Mouse (Mus musculus): Measurements from ENCODE around the gene Oas1h. TPM values are rescaled to one million over a fixed set of nuclear protein-coding genes. Genes with fewer than 3 reads are reported as not detected.
"Not testable (repeated sequence)": the region's sequence is repeated elsewhere in the genome, so short reads cannot be mapped to it uniquely, and the experiment has no call there.

Gene Oas1h
- polyA plus RNA-seq, 1 experiment from 2014 or later, result not detected

DNA sequence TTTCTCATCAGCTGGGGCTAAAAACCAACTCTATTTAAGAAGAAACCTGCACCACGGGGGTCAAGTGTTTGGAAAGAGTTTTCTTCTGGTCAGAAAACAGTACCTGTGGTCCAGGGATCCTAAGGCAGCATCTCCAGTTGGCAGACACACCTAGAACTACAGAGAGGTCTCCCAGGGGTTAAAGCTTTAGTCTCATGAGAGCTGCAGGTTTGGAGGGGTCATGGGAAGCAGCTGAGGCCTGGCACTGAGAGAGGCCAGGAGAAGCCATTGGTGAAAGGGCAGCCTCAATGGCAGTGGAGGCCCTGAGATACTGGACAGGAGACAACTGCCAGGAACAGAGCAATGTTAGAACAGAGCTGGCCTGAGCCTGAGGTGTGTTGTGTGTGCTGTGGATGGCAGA lies 39.4 kb downstream of the Oas1h start:
- WGBS, result 54% methylated on average over 1 of the region's 1 CpGs
- no peak overlapping the region for H3K9ac ChIP-seq (replicated peaks; ENCODE audit: low read depth, low read length)

DNA sequence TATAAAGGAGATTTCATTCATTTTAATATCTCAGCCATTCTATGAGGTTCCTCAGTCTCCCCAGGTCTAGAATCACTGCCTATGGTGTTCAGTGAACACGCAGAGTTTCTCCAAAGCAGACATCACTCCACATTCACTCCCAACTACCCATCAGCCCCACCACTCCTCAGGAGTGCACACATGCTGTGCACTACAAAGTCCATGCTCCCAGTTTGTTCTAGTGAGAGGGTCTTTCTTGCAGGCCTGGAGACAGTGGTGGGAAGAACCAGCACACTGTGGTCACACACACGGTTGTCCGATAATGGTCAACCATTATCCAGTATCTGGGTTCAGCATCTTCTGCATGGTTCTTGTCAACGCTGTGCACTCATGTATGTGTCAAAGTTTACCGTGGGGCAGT lies 40.8 kb downstream of the Oas1h start:
- Histone ChIP-seq H3K4me3 (ENCODE audit: low read depth, low read length) (no peak overlapping the region), H3K36me3 (ENCODE audit: control insufficient read depth, insufficient read depth, low read length) (no peaks in the 10 kb centered on the region), H3K4me1 (ENCODE audit: control insufficient read depth, insufficient read depth, low read length) (no peaks in the 10 kb centered on the region), H3K9ac (replicated peaks; ENCODE audit: low read depth, low read length) (no peak overlapping the region), H3K27me3 (ENCODE audit: control insufficient read depth, insufficient read depth, low read length) (no peaks in the 10 kb centered on the region), H3K27ac (ENCODE audit: low read length) (no peak overlapping the region), H3K4me2 (replicated peaks; ENCODE audit: low read depth, low read length) (no peak overlapping the region), H3K9me3 (ENCODE audit: control insufficient read depth, low read depth, low read length) (no peaks in the 10 kb centered on the region)
- 92% methylated on average over 5 of the region's 5 CpGs for WGBS
- ATAC-seq (ENCODE audit: insufficient number of reproducible peaks, insufficient read depth, low FRiP score, low read depth), result no peak

More for the DNA sequence above, 39.4 kb downstream of the Oas1h start:
- H3K27ac ChIP-seq (ENCODE audit: low read length), result no peak overlapping the region
- no peak for ATAC-seq (ENCODE audit: insufficient number of reproducible peaks, insufficient read depth, low FRiP score, low read depth)
- H3K4me1 ChIP-seq (ENCODE audit: control insufficient read depth, insufficient read depth, low read length), result no peaks in the 10 kb centered on the region
- no peaks in the 10 kb centered on the region for H3K27me3 ChIP-seq (ENCODE audit: control insufficient read depth, insufficient read depth, low read length)
- no peaks in the 10 kb centered on the region for H3K36me3 ChIP-seq (ENCODE audit: control insufficient read depth, insufficient read depth, low read length)
- no peak overlapping the region for H3K4me2 ChIP-seq (replicated peaks; ENCODE audit: low read depth, low read length)
- no peaks in the 10 kb centered on the region for H3K9me3 ChIP-seq (ENCODE audit: control insufficient read depth, low read depth, low read length)
- H3K4me3 ChIP-seq (ENCODE audit: low read depth, low read length), result no peak overlapping the region

DNA sequence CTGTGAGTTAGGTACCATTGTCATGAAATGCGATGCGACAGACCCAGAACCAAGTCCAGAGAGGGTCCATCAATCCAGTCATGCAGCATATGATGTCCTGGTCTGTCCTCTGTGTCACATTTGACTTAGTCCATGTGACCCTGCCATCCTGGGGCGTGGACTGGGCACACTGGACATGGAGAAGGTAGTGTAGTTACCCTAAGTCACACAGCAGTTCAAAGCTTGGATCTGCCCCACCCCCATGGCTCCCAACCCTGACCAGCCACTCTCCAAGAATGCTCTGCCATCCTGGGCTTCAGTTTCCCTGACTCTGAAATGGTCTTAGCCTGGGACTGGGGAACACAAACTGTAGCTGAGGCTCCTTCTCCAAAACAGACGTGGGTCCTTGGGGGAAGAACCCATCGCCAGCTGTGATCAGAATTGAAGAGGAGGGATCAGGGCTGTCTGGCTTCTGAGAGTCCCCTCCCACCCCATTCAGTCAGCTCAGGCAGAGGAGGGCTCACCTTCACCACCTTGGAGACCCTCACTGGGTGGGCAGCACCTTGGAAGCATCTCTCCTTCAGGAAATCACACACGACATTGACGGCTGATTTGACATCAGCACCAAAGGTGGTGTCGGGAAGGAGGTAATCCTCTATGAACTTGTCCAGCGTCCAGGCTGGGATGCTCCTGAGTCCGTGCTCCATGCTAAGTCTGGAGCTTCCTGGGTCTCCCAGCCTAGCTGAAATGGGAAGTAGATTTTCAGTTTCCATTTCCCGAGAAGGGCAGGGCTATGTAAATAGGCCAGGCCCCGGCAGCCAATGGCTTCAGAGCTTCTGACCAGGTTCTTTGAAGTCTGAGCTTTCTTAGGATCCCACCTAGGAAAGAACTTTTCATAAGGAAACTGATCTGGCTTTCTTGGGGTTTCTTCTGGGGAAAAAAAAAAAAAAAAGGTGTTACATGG lies 45.8 kb downstream of the Oas1h start, which contains the start of gene Oas1a:
TSS of gene Oas1a (minus strand) at position 731 of the 943 bp plus-strand sequence.
- H3K4me1 ChIP-seq (ENCODE audit: control insufficient read depth, insufficient read depth, low read length); H3K36me3 ChIP-seq (ENCODE audit: control insufficient read depth, insufficient read depth, low read length); H3K27ac ChIP-seq (ENCODE audit: low read length); H3K4me2 ChIP-seq (replicated peaks; ENCODE audit: low read depth, low read length); ATAC-seq (ENCODE audit: insufficient number of reproducible peaks, insufficient read depth, low FRiP score, low read depth); H3K27me3 ChIP-seq (ENCODE audit: control insufficient read depth, insufficient read depth, low read length); H3K9ac ChIP-seq (replicated peaks; ENCODE audit: low read depth, low read length); H3K9me3 ChIP-seq (ENCODE audit: control insufficient read depth, low read depth, low read length); H3K4me3 ChIP-seq (ENCODE audit: low read depth, low read length): not testable (repeated sequence)
- 36% methylated on average over 8 of the region's 12 CpGs for WGBS

DNA sequence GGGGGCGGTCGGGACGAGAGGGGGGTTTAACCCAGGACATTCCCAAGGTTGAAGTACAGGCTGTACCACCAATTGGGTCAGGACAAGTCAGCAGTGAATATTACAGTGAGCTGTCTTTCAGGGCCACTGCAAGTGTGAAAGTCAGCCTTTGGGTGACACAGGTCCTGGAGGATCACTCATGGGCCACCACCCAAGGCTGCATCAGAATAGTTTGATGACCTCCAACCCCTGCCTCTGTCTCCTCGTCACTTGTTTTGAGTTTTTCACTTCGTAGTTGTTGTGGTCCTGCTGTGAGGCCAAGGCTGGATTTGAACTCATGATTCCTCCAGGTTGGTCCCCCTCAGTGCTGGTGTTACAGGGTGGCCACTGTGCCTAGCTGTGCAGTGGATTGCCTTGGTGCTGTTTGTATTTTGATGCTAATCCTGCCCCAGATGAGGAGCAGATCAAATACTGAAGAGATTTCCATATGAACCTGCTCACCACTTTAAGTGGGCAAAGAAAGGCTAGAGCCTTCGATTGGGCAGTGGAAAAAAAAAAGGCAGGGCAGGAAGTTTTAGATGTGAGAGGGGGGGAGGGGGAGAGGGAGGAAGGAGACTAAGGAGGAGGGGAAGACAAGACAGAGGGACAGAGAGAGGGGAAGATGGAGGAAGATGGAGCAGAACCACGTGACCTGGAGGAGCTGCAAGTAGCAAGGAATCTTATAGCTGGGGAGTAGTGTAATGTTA lies 47.1 kb downstream of the Oas1h start:
- ATAC-seq (ENCODE audit: insufficient number of reproducible peaks, insufficient read depth, low FRiP score, low read depth), result no peak
- H3K9me3 ChIP-seq (ENCODE audit: control insufficient read depth, low read depth, low read length), result no peaks in the 10 kb centered on the region
- WGBS, result 51% methylated on average over 7 of the region's 7 CpGs

DNA sequence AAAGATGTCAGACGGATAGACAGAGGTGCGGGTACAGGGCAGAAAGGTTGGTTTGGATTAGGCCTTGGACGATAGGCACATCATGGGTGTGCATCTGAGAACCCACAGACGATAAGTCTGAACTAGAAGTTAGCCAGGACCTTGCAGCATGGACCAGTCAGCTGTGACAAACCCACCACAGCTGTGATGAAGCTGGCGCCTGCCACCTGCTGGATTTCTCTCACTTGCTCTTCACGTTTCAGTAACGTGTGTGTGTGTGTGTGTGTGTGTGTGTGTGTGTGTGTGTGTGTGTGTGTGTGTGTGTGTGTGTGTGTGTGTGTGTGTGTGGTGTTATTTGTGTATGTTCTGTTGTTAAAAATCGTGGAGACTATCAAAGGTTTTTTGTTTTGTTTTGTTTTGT lies 53.0 kb downstream of the Oas1h start, which contains the start of gene Oas1d:
TSS of gene Oas1d (plus strand) at position 333 of the 400 bp plus-strand sequence.
- not testable (repeated sequence) for H3K4me2 ChIP-seq (replicated peaks; ENCODE audit: low read depth, low read length); H3K9me3 ChIP-seq (ENCODE audit: control insufficient read depth, low read depth, low read length); H3K9ac ChIP-seq (replicated peaks; ENCODE audit: low read depth, low read length); ATAC-seq (ENCODE audit: insufficient number of reproducible peaks, insufficient read depth, low FRiP score, low read depth); H3K4me3 ChIP-seq (ENCODE audit: low read depth, low read length); H3K27me3 ChIP-seq (ENCODE audit: control insufficient read depth, insufficient read depth, low read length); H3K36me3 ChIP-seq (ENCODE audit: control insufficient read depth, insufficient read depth, low read length); H3K4me1 ChIP-seq (ENCODE audit: control insufficient read depth, insufficient read depth, low read length); H3K27ac ChIP-seq (ENCODE audit: low read length)
- 44% methylated on average over 8 of the region's 8 CpGs for WGBS

More for the DNA sequence above, 47.1 kb downstream of the Oas1h start:
- Histone ChIP-seq H3K27ac (ENCODE audit: low read length) (no peak overlapping the region), H3K4me3 (ENCODE audit: low read depth, low read length) (no peak overlapping the region), H3K27me3 (ENCODE audit: control insufficient read depth, insufficient read depth, low read length) (no peaks in the 10 kb centered on the region), H3K4me1 (ENCODE audit: control insufficient read depth, insufficient read depth, low read length) (no peaks in the 10 kb centered on the region), H3K9ac (replicated peaks; ENCODE audit: low read depth, low read length) (no peak overlapping the region), H3K4me2 (replicated peaks; ENCODE audit: low read depth, low read length) (no peak overlapping the region), H3K36me3 (ENCODE audit: control insufficient read depth, insufficient read depth, low read length) (no peaks in the 10 kb centered on the region)

DNA sequence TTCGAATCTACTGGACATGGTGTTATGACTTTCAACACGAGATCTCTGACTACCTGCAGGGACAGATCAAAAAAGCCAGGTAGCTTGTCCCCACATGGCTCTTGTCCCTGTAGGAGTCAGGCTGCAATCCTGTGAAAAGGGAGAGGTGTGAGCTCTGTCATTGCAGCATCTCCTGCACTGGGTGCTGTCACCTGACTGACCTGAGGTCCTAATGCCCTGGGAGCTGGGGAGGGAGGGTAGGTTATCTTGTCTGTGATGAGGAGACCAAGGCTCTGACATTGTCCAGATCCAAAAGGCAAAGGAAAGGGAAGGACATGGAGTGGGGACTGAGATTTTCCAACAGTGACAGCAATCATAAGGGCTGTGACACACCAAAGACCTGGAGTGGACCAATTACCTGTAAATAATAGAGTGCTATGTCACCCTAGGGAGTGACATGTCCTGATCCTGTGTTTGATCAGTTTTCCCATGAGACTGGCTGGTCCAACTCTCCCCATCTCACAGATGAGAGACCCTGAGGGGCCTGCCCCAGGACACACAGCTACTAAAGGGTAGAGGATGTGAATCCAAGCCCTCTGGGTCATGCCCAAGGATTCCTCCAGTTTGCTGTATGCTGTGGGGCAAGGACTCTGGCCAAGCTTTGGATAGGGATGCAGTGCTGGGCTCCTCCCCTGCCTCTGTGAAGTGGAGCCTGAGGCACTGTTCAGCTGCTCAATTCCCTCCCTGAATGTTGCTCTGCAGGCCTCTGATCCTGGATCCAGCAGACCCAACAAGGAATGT lies 58.1 kb downstream of the Oas1h start:
- H3K9me3 ChIP-seq (ENCODE audit: control insufficient read depth, low read depth, low read length); H3K4me3 ChIP-seq (ENCODE audit: low read depth, low read length); H3K27ac ChIP-seq (ENCODE audit: low read length); H3K4me2 ChIP-seq (replicated peaks; ENCODE audit: low read depth, low read length); H3K9ac ChIP-seq (replicated peaks; ENCODE audit: low read depth, low read length); H3K36me3 ChIP-seq (ENCODE audit: control insufficient read depth, insufficient read depth, low read length); H3K4me1 ChIP-seq (ENCODE audit: control insufficient read depth, insufficient read depth, low read length); H3K27me3 ChIP-seq (ENCODE audit: control insufficient read depth, insufficient read depth, low read length); ATAC-seq (ENCODE audit: insufficient number of reproducible peaks, insufficient read depth, low FRiP score, low read depth): not testable (repeated sequence)
- 70% methylated on average over 2 of the region's 2 CpGs for WGBS

DNA sequence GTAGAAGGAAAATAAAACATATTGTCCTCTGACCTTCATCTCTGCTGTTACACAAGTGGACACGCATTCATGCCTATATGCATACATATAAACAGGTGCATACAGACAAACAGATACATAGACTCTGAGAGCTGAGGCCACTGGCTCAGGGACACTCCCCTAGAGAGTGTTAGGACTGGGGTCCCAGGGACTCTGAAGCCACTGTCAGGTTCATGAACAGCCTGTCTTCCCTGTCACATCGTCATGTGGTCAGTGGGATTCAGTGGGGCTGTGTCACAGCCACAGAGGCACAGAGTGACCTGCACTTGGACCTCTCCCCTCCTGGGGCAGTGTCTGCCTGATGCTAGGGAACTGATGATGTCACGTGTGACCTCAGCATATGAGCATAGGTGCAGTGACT lies 59.1 kb downstream of the Oas1h start:
- H3K27ac ChIP-seq (ENCODE audit: low read length), result no peak overlapping the region
- no peaks in the 10 kb centered on the region for H3K9me3 ChIP-seq (ENCODE audit: control insufficient read depth, low read depth, low read length)
- no peaks in the 10 kb centered on the region for H3K4me1 ChIP-seq (ENCODE audit: control insufficient read depth, insufficient read depth, low read length)
- H3K4me2 ChIP-seq (replicated peaks; ENCODE audit: low read depth, low read length), result no peak overlapping the region
- H3K27me3 ChIP-seq (ENCODE audit: control insufficient read depth, insufficient read depth, low read length), result no peaks in the 10 kb centered on the region
- WGBS, result 81% methylated on average over 3 of the region's 3 CpGs
- no peaks in the 10 kb centered on the region for H3K36me3 ChIP-seq (ENCODE audit: control insufficient read depth, insufficient read depth, low read length)
- no peak overlapping the region for H3K4me3 ChIP-seq (ENCODE audit: low read depth, low read length)
- no peak for ATAC-seq (ENCODE audit: insufficient number of reproducible peaks, insufficient read depth, low FRiP score, low read depth)
- H3K9ac ChIP-seq (replicated peaks; ENCODE audit: low read depth, low read length), result no peak overlapping the region
